Mouse (Mus musculus) stomach, postnatal 0 days (tissue): ENCODE data around the gene Fto.

Source experiments
- CTCF ChIP-seq: IDR thresholded peaks from 2 replicates; pipeline ENCODE4 v1.5.1; 2016; ENCODE audit warnings: antibody characterized with exemption, low read depth, mild to moderate bottlenecking, moderate library complexity
- EP300 ChIP-seq: optimal IDR thresholded peaks from 2 replicates; pipeline ENCODE3; 2016; ENCODE audit warnings: antibody characterized with exemption

DNA sequence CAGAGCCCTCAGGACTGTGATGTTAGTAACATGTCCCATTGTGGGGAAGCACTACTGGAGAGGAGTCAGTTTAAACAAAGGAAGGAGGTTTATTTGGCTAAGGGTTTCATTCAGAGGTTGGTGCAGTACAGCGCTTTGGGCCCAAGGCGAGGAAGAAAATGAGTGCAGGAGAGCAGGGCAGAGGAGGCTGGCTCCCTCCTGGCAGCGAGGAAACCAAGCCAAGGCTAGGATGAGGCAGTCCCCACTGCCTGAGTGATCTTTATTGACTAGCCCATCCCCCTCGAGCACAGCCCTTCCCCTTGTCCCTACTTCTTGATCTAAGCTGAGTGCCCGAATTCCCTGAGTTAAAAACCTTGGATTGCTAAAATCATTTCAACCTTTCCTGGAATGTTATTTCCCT, 189.5 kb downstream of the Fto start:
- TF ChIP-seq CTCF (no peak), EP300 (no peak)
